Mouse (Mus musculus) limb, embryonic 12.5 days (tissue): ENCODE results near the gene Ttpal. TPM values are rescaled to one million over a fixed set of nuclear protein-coding genes. Genes with fewer than 3 reads are reported as not detected.

Experiments
- ATAC-seq: fragments of 200-750 bp; cut with Nextera tagmentation; 2 replicates; pipeline ENCODE4 v1.8.0; 2017; ENCODE audit warnings: low read depth, moderate TSS enrichment; ENCODE audit not compliant: insufficient number of reproducible peaks, insufficient read depth, low FRiP score, low TSS enrichment
- H3K27ac ChIP-seq: fragments of 300-500 bp; sonication (generic); 2 replicates; pipeline ENCODE4 v1.5.1; 2016; ENCODE audit warnings: mild to moderate bottlenecking, moderate library complexity
- H3K27me3 ChIP-seq: fragments of 300-500 bp; sonication (generic); 2 replicates; pipeline ENCODE4 v1.6.1; 2016; ENCODE audit warnings: mild to moderate bottlenecking, moderate library complexity
- H3K36me3 ChIP-seq: fragments of 300-500 bp; sonication (generic); 2 replicates; pipeline ENCODE4 v1.6.1; 2016; ENCODE audit warnings: mild to moderate bottlenecking, moderate library complexity
- H3K4me1 ChIP-seq: fragments of 300-500 bp; sonication (generic); replicated peaks from 2 replicates; pipeline ENCODE4 v1.6.1; 2016
- H3K4me2 ChIP-seq: fragments of 300-500 bp; sonication (generic); 2 replicates; pipeline ENCODE4 v1.6.1; 2016; ENCODE audit warnings: mild to moderate bottlenecking, moderate library complexity
- H3K4me3 ChIP-seq: fragments of 300-500 bp; sonication (generic); replicated peaks from 2 replicates; pipeline ENCODE4 v1.5.1; 2016; ENCODE audit warnings: mild to moderate bottlenecking
- H3K9ac ChIP-seq: fragments of 300-500 bp; sonication (generic); replicated peaks from 2 replicates; pipeline ENCODE4 v1.6.1; 2016; ENCODE audit warnings: mild to moderate bottlenecking, moderate library complexity
- H3K9me3 ChIP-seq: fragments of 300-500 bp; sonication (generic); 2 replicates; pipeline ENCODE4 v1.6.1; 2016; ENCODE audit warnings: mild to moderate bottlenecking, moderate library complexity
- WGBS: fragments of 180-500 bp; shearing (Covaris S2); methylation state at CpG from one replicate; pipeline ENCODE4 v1.1.7; 2016; 5-methylcytosine and 5-hydroxymethylcytosine counted together
- polyA plus RNA-seq: library from polyadenylated mRNA; unstranded; fragments of >200 nt; fragmentation: Nextera tagmentation; extraction: Ambion mirVana; gene quantifications from 2 replicates; pipeline ENCODE4 v1.2.1, GENCODE M21; 2016

The Ttpal gene
- 47.5 and 48.6 TPM in 2 replicates for polyA plus RNA-seq

- peak within 1 kb of the TSS; percentile 90 for H3K9ac ChIP-seq
- whole genome bisulfite sequencing: 2% methylated on average over 57 of the region's 57 CpGs
- peak within 1 kb of the TSS; percentile 95 for H3K4me2 ChIP-seq
- H3K4me1 ChIP-seq: peaks cover 10% of the 10 kb centered on the region
- ATAC-seq: peak; percentile 85
- peak within 1 kb of the TSS; percentile 88 for H3K4me3 ChIP-seq
- H3K27ac ChIP-seq: peak within 1 kb of the TSS; percentile 84
- no peaks in the 10 kb centered on the region for H3K27me3 ChIP-seq
- H3K36me3 ChIP-seq: peaks cover 3% of the 10 kb centered on the region
- H3K9me3 ChIP-seq: no peaks in the 10 kb centered on the region
These were observed at the start of gene Ttpal for GRCm38 (mm10) chr2:163602101-163602971. Gene Ttpal, plus strand, starts transcription at chr2:163602314.

- Histone ChIP-seq H3K27ac (no peak overlapping the region), H3K4me3 (no peak overlapping the region), H3K9ac (no peak overlapping the region), H3K4me1 (no peaks in the 10 kb centered on the region), H3K36me3 (no peaks in the 10 kb centered on the region), H3K9me3 (no peaks in the 10 kb centered on the region), H3K27me3 (peaks cover 3% of the 10 kb centered on the region; the same call in 1 of the 2 replicates), H3K4me2 (no peak overlapping the region)
- WGBS: 45% methylated on average over 8 of the region's 8 CpGs
- no peak for ATAC-seq
These were observed 49.6 kb upstream of the Ttpal start for GRCm38 (mm10) chr2:163552518-163552929.

- Histone ChIP-seq H3K4me2 (no peak overlapping the region), H3K9ac (no peak overlapping the region), H3K4me1 (no peaks in the 10 kb centered on the region), H3K27me3 (peaks cover 3% of the 10 kb centered on the region; the same call in 1 of the 2 replicates), H3K4me3 (no peak overlapping the region), H3K36me3 (no peaks in the 10 kb centered on the region), H3K9me3 (no peaks in the 10 kb centered on the region), H3K27ac (no peak overlapping the region)
- ATAC-seq: no peak
- 73% methylated on average over 4 of the region's 4 CpGs for WGBS
These were observed 47.6 kb upstream of the Ttpal start for GRCm38 (mm10) chr2:163554425-163554982.

- H3K4me1 ChIP-seq: no peaks in the 10 kb centered on the region
- WGBS: 78% methylated on average over 6 of the region's 6 CpGs
- H3K4me3 ChIP-seq: no peak overlapping the region
- H3K27ac ChIP-seq: no peak overlapping the region
- no peak overlapping the region for H3K9ac ChIP-seq
- ATAC-seq: no peak
- H3K4me2 ChIP-seq: no peak overlapping the region
- peaks cover 3% of the 10 kb centered on the region; the same call in 1 of the 2 replicates for H3K27me3 ChIP-seq
- H3K9me3 ChIP-seq: no peaks in the 10 kb centered on the region
- no peaks in the 10 kb centered on the region for H3K36me3 ChIP-seq
These were observed 47.1 kb upstream of the Ttpal start for GRCm38 (mm10) chr2:163554996-163555395.

- H3K4me2 ChIP-seq: no peak overlapping the region
- WGBS: 79% methylated on average over 13 of the region's 13 CpGs
- H3K36me3 ChIP-seq: no peaks in the 10 kb centered on the region
- H3K9ac ChIP-seq: no peak overlapping the region
- H3K4me3 ChIP-seq: no peak overlapping the region
- peaks cover 3% of the 10 kb centered on the region; the same call in 1 of the 2 replicates for H3K27me3 ChIP-seq
- ATAC-seq: no peak
- H3K27ac ChIP-seq: no peak overlapping the region
- no peaks in the 10 kb centered on the region for H3K9me3 ChIP-seq
- H3K4me1 ChIP-seq: no peaks in the 10 kb centered on the region
These were observed 46.7 kb upstream of the Ttpal start for GRCm38 (mm10) chr2:163555417-163555816.

- Histone ChIP-seq H3K36me3 (no peaks in the 10 kb centered on the region), H3K4me2 (no peak overlapping the region), H3K4me1 (no peaks in the 10 kb centered on the region), H3K27ac (no peak overlapping the region), H3K27me3 (no peaks in the 10 kb centered on the region; the same call in 1 of the 2 replicates), H3K9ac (no peak overlapping the region), H3K4me3 (no peak overlapping the region), H3K9me3 (no peaks in the 10 kb centered on the region)
- ATAC-seq: no peak
- 77% methylated on average over 1 of the region's 1 CpGs for WGBS
These were observed 43.6 kb upstream of the Ttpal start for GRCm38 (mm10) chr2:163558548-163558947.

- 89% methylated on average over 5 of the region's 5 CpGs for WGBS
- no peaks in the 10 kb centered on the region for H3K36me3 ChIP-seq
- no peak for ATAC-seq
- no peak overlapping the region for H3K27ac ChIP-seq
- H3K4me2 ChIP-seq: no peak overlapping the region
- no peak overlapping the region for H3K4me3 ChIP-seq
- H3K4me1 ChIP-seq: no peaks in the 10 kb centered on the region
- no peak overlapping the region for H3K9ac ChIP-seq
- no peaks in the 10 kb centered on the region for H3K9me3 ChIP-seq
- no peaks in the 10 kb centered on the region; the same call in 1 of the 2 replicates for H3K27me3 ChIP-seq
These were observed 42.9 kb upstream of the Ttpal start for GRCm38 (mm10) chr2:163559236-163559635.

- H3K9me3 ChIP-seq: no peaks in the 10 kb centered on the region
- H3K27ac ChIP-seq: no peak overlapping the region
- no peaks in the 10 kb centered on the region for H3K36me3 ChIP-seq
- no peak for ATAC-seq
- no peaks in the 10 kb centered on the region; the same call in 1 of the 2 replicates for H3K27me3 ChIP-seq
- 78% methylated on average over 3 of the region's 3 CpGs for WGBS
- H3K4me1 ChIP-seq: no peaks in the 10 kb centered on the region
- H3K4me2 ChIP-seq: no peak overlapping the region
- no peak overlapping the region for H3K9ac ChIP-seq
- H3K4me3 ChIP-seq: no peak overlapping the region
These were observed 41.9 kb upstream of the Ttpal start for GRCm38 (mm10) chr2:163560247-163560646.

- no peak overlapping the region for H3K4me3 ChIP-seq
- H3K27me3 ChIP-seq: no peaks in the 10 kb centered on the region; the same call in 1 of the 2 replicates
- H3K4me2 ChIP-seq: no peak overlapping the region
- 80% methylated on average over 13 of the region's 13 CpGs for WGBS
- no peaks in the 10 kb centered on the region for H3K4me1 ChIP-seq
- H3K9me3 ChIP-seq: no peaks in the 10 kb centered on the region
- H3K36me3 ChIP-seq: no peaks in the 10 kb centered on the region
- no peak overlapping the region for H3K9ac ChIP-seq
- H3K27ac ChIP-seq: no peak overlapping the region
- no peak for ATAC-seq
These were observed 40.7 kb upstream of the Ttpal start for GRCm38 (mm10) chr2:163561258-163561948.

- H3K27me3 ChIP-seq: no peaks in the 10 kb centered on the region
- no peaks in the 10 kb centered on the region for H3K4me1 ChIP-seq
- H3K9me3 ChIP-seq: no peaks in the 10 kb centered on the region
- H3K9ac ChIP-seq: no peak overlapping the region
- H3K4me2 ChIP-seq: no peak overlapping the region
- no peaks in the 10 kb centered on the region for H3K36me3 ChIP-seq
- 27% methylated on average over 8 of the region's 8 CpGs for WGBS
- no peak overlapping the region for H3K27ac ChIP-seq
- no peak for ATAC-seq
- no peak overlapping the region for H3K4me3 ChIP-seq
These were observed 37.5 kb upstream of the Ttpal start for GRCm38 (mm10) chr2:163564646-163565045.

GRCm38 (mm10) chr2:163574321-163574720 is 27.8 kb upstream of the Ttpal start:
- WGBS: 65% methylated on average over 3 of the region's 3 CpGs
- H3K4me3 ChIP-seq: no peak overlapping the region
- H3K9ac ChIP-seq: no peak overlapping the region
- no peak overlapping the region for H3K4me2 ChIP-seq
- no peak overlapping the region for H3K27ac ChIP-seq
- no peaks in the 10 kb centered on the region for H3K36me3 ChIP-seq
- no peaks in the 10 kb centered on the region; the same call in 1 of the 2 replicates for H3K27me3 ChIP-seq
- ATAC-seq: no peak
- no peaks in the 10 kb centered on the region for H3K9me3 ChIP-seq
- no peaks in the 10 kb centered on the region for H3K4me1 ChIP-seq
